Mouse (Mus musculus): ENCODE results near the gene Uap1l1. TPM values are rescaled to one million over a fixed set of nuclear protein-coding genes. Genes with fewer than 3 reads are reported as not detected.

Uap1l1 gene
- total RNA-seq, 1 experiment from 2014 or later = 8.7 TPM

GRCm38 (mm10) chr2:25328440-25328839, 37.0 kb downstream of the Uap1l1 start:
- ATAC-seq (ENCODE audit: extremely low read depth, insufficient number of reproducible peaks, low FRiP score, poor library complexity, severe bottlenecking) = no peak

GRCm38 (mm10) chr2:25326036-25326435, 39.4 kb downstream of the Uap1l1 start:
- ATAC-seq (ENCODE audit: extremely low read depth, insufficient number of reproducible peaks, low FRiP score, poor library complexity, severe bottlenecking) = no peak

- ATAC-seq (ENCODE audit: extremely low read depth, insufficient number of reproducible peaks, low FRiP score, poor library complexity, severe bottlenecking) = no peak
Observed at GRCm38 (mm10) chr2:25320084-25320483, 45.4 kb downstream of the Uap1l1 start.

- no peak for ATAC-seq (ENCODE audit: extremely low read depth, insufficient number of reproducible peaks, low FRiP score, poor library complexity, severe bottlenecking)
Observed at GRCm38 (mm10) chr2:25318971-25319773, 46.3 kb downstream of the Uap1l1 start, which contains the start of gene Grin1. TSS of gene Grin1 (minus strand) at chr2:25319187.

GRCm38 (mm10) chr2:25318119-25318966, 47.1 kb downstream of the Uap1l1 start:
- ATAC-seq (ENCODE audit: extremely low read depth, insufficient number of reproducible peaks, low FRiP score, poor library complexity, severe bottlenecking) = no peak

GRCm38 (mm10) chr2:25311491-25311891, 54.0 kb downstream of the Uap1l1 start:
- ATAC-seq (ENCODE audit: extremely low read depth, insufficient number of reproducible peaks, low FRiP score, poor library complexity, severe bottlenecking) = no peak

GRCm38 (mm10) chr2:25310969-25311368, 54.5 kb downstream of the Uap1l1 start:
- no peak for ATAC-seq (ENCODE audit: extremely low read depth, insufficient number of reproducible peaks, low FRiP score, poor library complexity, severe bottlenecking)

- ATAC-seq (ENCODE audit: extremely low read depth, insufficient number of reproducible peaks, low FRiP score, poor library complexity, severe bottlenecking) = no peak
Observed at GRCm38 (mm10) chr2:25310180-25310579, 55.3 kb downstream of the Uap1l1 start.

Other genes starting within 250 kb of the Uap1l1 start
- 1.7 and 3.6 TPM in 2 replicates for gene Nrarp, start 184.9 kb downstream of the Uap1l1 start, total RNA-seq (2017)
- 50.0 and 56.1 TPM in 2 replicates for gene Tor4a, start 168.8 kb downstream of the Uap1l1 start, total RNA-seq (2017)
- gene Nelfb, start 154.2 kb downstream of the Uap1l1 start, total RNA-seq (2017) = 95.0 and 104 TPM in 2 replicates
- not detected in 2 replicates for gene Stpg3, start 151.0 kb downstream of the Uap1l1 start, total RNA-seq (2017)
- gene Fam166a, start 146.9 kb downstream of the Uap1l1 start, total RNA-seq (2017) = not detected in 2 replicates
- 222 and 223 TPM in 2 replicates for gene Tubb4b, start 141.0 kb downstream of the Uap1l1 start, total RNA-seq (2017)
- gene Slc34a3, start 131.3 kb downstream of the Uap1l1 start, total RNA-seq (2017) = not detected in 2 replicates
- gene Rnf224, start 128.9 kb downstream of the Uap1l1 start, total RNA-seq (2017) = not detected in 2 replicates
- 0.58 TPM in 1 of 2 replicates, not detected in the other for gene Rnf208, start 123.4 kb downstream of the Uap1l1 start, total RNA-seq (2017)
- gene Cysrt1, start 123.2 kb downstream of the Uap1l1 start, total RNA-seq (2017) = 1.0 TPM in 1 of 2 replicates, not detected in the other
- 6.1 and 8.7 TPM in 2 replicates for gene AL732309.1, start 118.8 kb downstream of the Uap1l1 start, total RNA-seq (2017)
- 6.9 and 16.7 TPM in 2 replicates for gene Tmem203, start 110.2 kb downstream of the Uap1l1 start, total RNA-seq (2017)
- 4.9 and 6.9 TPM in 2 replicates for gene Tprn, start 103.1 kb downstream of the Uap1l1 start, total RNA-seq (2017)
- gene Ssna1, start 93.2 kb downstream of the Uap1l1 start, total RNA-seq (2017) = 31.0 and 33.0 TPM in 2 replicates
- gene Anapc2, start 93.2 kb downstream of the Uap1l1 start, total RNA-seq (2017) = 49.5 and 82.2 TPM in 2 replicates
- not detected in 2 replicates for gene Tmem210, start 77.5 kb downstream of the Uap1l1 start, total RNA-seq (2017)
- not detected in 2 replicates for gene Lrrc26, start 75.8 kb downstream of the Uap1l1 start, total RNA-seq (2017)
- gene Grin1, start 46.5 kb downstream of the Uap1l1 start, total RNA-seq (2017) = not detected in 2 replicates
- 49.2 and 79.5 TPM in 2 replicates for gene Man1b1, start 33.3 kb downstream of the Uap1l1 start, total RNA-seq (2017)
- gene Dpp7, start 9.3 kb downstream of the Uap1l1 start, total RNA-seq (2017) = 24.7 and 25.5 TPM in 2 replicates
- not detected in 2 replicates for gene Sapcd2, start 6.6 kb upstream of the Uap1l1 start, total RNA-seq (2017)
- not detected in 2 replicates for gene Entpd2, start 30.2 kb upstream of the Uap1l1 start, total RNA-seq (2017)
- not detected in 2 replicates for gene Npdc1, start 33.7 kb upstream of the Uap1l1 start, total RNA-seq (2017)
- gene Fut7, start 57.6 kb upstream of the Uap1l1 start, total RNA-seq (2017) = 4.0 and 4.5 TPM in 2 replicates
- 15.7 and 21.4 TPM in 2 replicates for gene Abca2, start 63.0 kb upstream of the Uap1l1 start, total RNA-seq (2017)
- not detected in 2 replicates for gene Clic3, start 91.2 kb upstream of the Uap1l1 start, total RNA-seq (2017)
- 38.3 and 54.9 TPM in 2 replicates for gene Paxx, start 95.4 kb upstream of the Uap1l1 start, total RNA-seq (2017)
- not detected in 2 replicates for gene Ptgds, start 104.4 kb upstream of the Uap1l1 start, total RNA-seq (2017)
- not detected in 2 replicates for gene Lcn12, start 128.2 kb upstream of the Uap1l1 start, total RNA-seq (2017)
- 37.1 and 43.1 TPM in 2 replicates for gene Fbxw5, start 135.1 kb upstream of the Uap1l1 start, total RNA-seq (2017)
- gene C8g, start 136.0 kb upstream of the Uap1l1 start, total RNA-seq (2017) = 0.98 TPM in 1 of 2 replicates, not detected in the other
- gene Traf2, start 181.3 kb upstream of the Uap1l1 start, total RNA-seq (2017) = 28.1 and 30.4 TPM in 2 replicates
- 66.3 and 85.4 TPM in 2 replicates for gene Edf1, start 192.2 kb upstream of the Uap1l1 start, total RNA-seq (2017)
- 4.5 and 5.4 TPM in 2 replicates for gene Mamdc4, start 209.2 kb upstream of the Uap1l1 start, total RNA-seq (2017)
- 0.61 and 1.5 TPM in 2 replicates for gene Phpt1, start 209.5 kb upstream of the Uap1l1 start, total RNA-seq (2017)
- 0.25 TPM in 1 of 2 replicates, not detected in the other for gene Ajm1, start 216.1 kb upstream of the Uap1l1 start, total RNA-seq (2017)
- gene Rabl6, start 242.8 kb upstream of the Uap1l1 start, total RNA-seq (2017) = 44.4 and 65.6 TPM in 2 replicates

Measured in neutrophil, adult 5-6 weeks (primary cell).